Mouse (Mus musculus) midbrain, embryonic 11.5 days (tissue): ENCODE results near the gene Fcho2. TPM values are rescaled to one million over a fixed set of nuclear protein-coding genes. Genes with fewer than 3 reads are reported as not detected.
A peak's percentile ranks its signal among the peaks of the same experiment; 100 is the strongest.

Source experiments
- ATAC-seq: fragments of 200-750 bp; cut with Nextera tagmentation; 2 replicates; pipeline ENCODE4 v1.8.0; 2017; ENCODE audit warnings: moderate TSS enrichment, moderate library complexity; ENCODE audit not compliant: low FRiP score
- DNase-seq: peaks from one replicate; pipeline ENCODE4 v3.0.0; 2015; ENCODE audit warnings: low spot score; ENCODE audit errors: missing footprints
- H3K27ac ChIP-seq: fragments of 300-500 bp; sonication (generic); 2 replicates; pipeline ENCODE4 v1.5.1; 2014; ENCODE audit warnings: low read depth, low read length
- H3K27me3 ChIP-seq: fragments of 300-500 bp; sonication (generic); 2 replicates; pipeline ENCODE4 v1.6.1; 2014; ENCODE audit warnings: mild to moderate bottlenecking, low read length, moderate library complexity, mixed read lengths; ENCODE audit not compliant: control insufficient read depth, insufficient read depth
- H3K36me3 ChIP-seq: fragments of 300-500 bp; sonication (generic); 2 replicates; pipeline ENCODE4 v1.6.1; 2014; ENCODE audit warnings: mild to moderate bottlenecking, low read length, moderate library complexity, mixed read lengths; ENCODE audit not compliant: control insufficient read depth, insufficient read depth
- H3K4me1 ChIP-seq: fragments of 300-500 bp; sonication (generic); 2 replicates; pipeline ENCODE4 v1.6.1; 2014; ENCODE audit warnings: low read length; ENCODE audit not compliant: control insufficient read depth, insufficient read depth
- H3K4me2 ChIP-seq: fragments of 300-500 bp; sonication (generic); 2 replicates; pipeline ENCODE4 v1.6.1; 2014; ENCODE audit warnings: mild to moderate bottlenecking, moderate library complexity
- H3K4me3 ChIP-seq: fragments of 300-500 bp; sonication (generic); 2 replicates; pipeline ENCODE4 v1.5.1; 2014; ENCODE audit warnings: low read depth, low read length
- H3K9ac ChIP-seq: fragments of 300-500 bp; sonication (generic); 2 replicates; pipeline ENCODE4 v1.6.1; 2014; ENCODE audit warnings: low read length
- H3K9me3 ChIP-seq: fragments of 300-500 bp; sonication (generic); 2 replicates; pipeline ENCODE4 v1.6.1; 2016; ENCODE audit warnings: low read length; ENCODE audit not compliant: control insufficient read depth
- WGBS: fragments of 180-500 bp; shearing (Covaris S2); extraction: QIAGEN DNeasy Blood & Tissue Kit; methylation state at CpG from one replicate; pipeline ENCODE4 v1.1.7; 2014; 5-methylcytosine and 5-hydroxymethylcytosine counted together
- polyA plus RNA-seq: library from polyadenylated mRNA; unstranded; fragments of >200 nt; fragmentation: Nextera tagmentation; extraction: Ambion mirVana; gene quantifications from 2 replicates; pipeline ENCODE4 v1.2.1, GENCODE M21; 2014

Fcho2 gene
- polyA plus RNA-seq, 1 experiment from 2014 or later = 23.4 TPM

GRCm38 (mm10) chr13:98696716-98697115 lies 118.5 kb downstream of the Fcho2 start:
- Histone ChIP-seq H3K27me3 (peaks cover 19% of the 10 kb centered on the region), H3K27ac (no peak overlapping the region), H3K9me3 (no peaks in the 10 kb centered on the region), H3K4me2 (no peak overlapping the region), H3K9ac (no peak overlapping the region), H3K4me3 (no peak overlapping the region), H3K36me3 (no peaks in the 10 kb centered on the region), H3K4me1 (peaks cover 4% of the 10 kb centered on the region; the same call in 1 of the 2 replicates)
- WGBS = 88% methylated on average over 3 of the region's 3 CpGs
- ATAC-seq (no peak), DNase-seq (no peak)

GRCm38 (mm10) chr13:98695546-98695945 lies 119.7 kb downstream of the Fcho2 start:
- H3K36me3 ChIP-seq = no peaks in the 10 kb centered on the region
- peaks cover 4% of the 10 kb centered on the region; the same call in 1 of the 2 replicates for H3K4me1 ChIP-seq
- 25% methylated on average over 2 of the region's 2 CpGs for WGBS
- no peaks in the 10 kb centered on the region for H3K9me3 ChIP-seq
- no peak overlapping the region for H3K4me2 ChIP-seq
- ATAC-seq (no peak), DNase-seq (no peak)
- H3K4me3 ChIP-seq = no peak overlapping the region
- H3K27ac ChIP-seq = no peak overlapping the region
- H3K27me3 ChIP-seq = peaks cover 19% of the 10 kb centered on the region
- H3K9ac ChIP-seq = no peak overlapping the region

GRCm38 (mm10) chr13:98694773-98695314 lies 120.4 kb downstream of the Fcho2 start, which contains the start of gene Tmem171:
Tmem171 (minus strand) TSS chr13:98694834.
- peaks cover 4% of the 10 kb centered on the region; the same call in 1 of the 2 replicates for H3K4me1 ChIP-seq
- H3K27me3 ChIP-seq = peaks cover 19% of the 10 kb centered on the region
- H3K4me3 ChIP-seq = peak within 1 kb of the TSS; percentile 32
- no peak for ATAC-seq
- DNase-seq = peak; percentile 85
- H3K9me3 ChIP-seq = no peaks in the 10 kb centered on the region
- H3K27ac ChIP-seq = no peak within 1 kb of the TSS
- H3K4me2 ChIP-seq = peak within 1 kb of the TSS; percentile 54
- H3K36me3 ChIP-seq = no peaks in the 10 kb centered on the region
- peak within 1 kb of the TSS; percentile 51 for H3K9ac ChIP-seq
- WGBS = 7% methylated on average over 43 of the region's 44 CpGs

- Histone ChIP-seq H3K27me3 (peaks cover 19% of the 10 kb centered on the region), H3K27ac (no peak overlapping the region), H3K36me3 (no peaks in the 10 kb centered on the region), H3K9me3 (no peaks in the 10 kb centered on the region), H3K9ac (no peak overlapping the region), H3K4me1 (peaks cover 4% of the 10 kb centered on the region; the same call in 1 of the 2 replicates), H3K4me3 (no peak overlapping the region), H3K4me2 (no peak overlapping the region)
- DNase-seq (no peak), ATAC-seq (no peak)
- 93% methylated on average over 11 of the region's 11 CpGs for WGBS
Measured at GRCm38 (mm10) chr13:98693316-98693715, 121.9 kb downstream of the Fcho2 start.

- Histone ChIP-seq H3K36me3 (no peaks in the 10 kb centered on the region), H3K9ac (no peak overlapping the region), H3K4me3 (no peak overlapping the region), H3K4me1 (peaks cover 4% of the 10 kb centered on the region; the same call in 1 of the 2 replicates), H3K9me3 (no peaks in the 10 kb centered on the region), H3K27me3 (peaks cover 19% of the 10 kb centered on the region), H3K27ac (no peak overlapping the region), H3K4me2 (no peak overlapping the region)
- WGBS = 91% methylated on average over 13 of the region's 13 CpGs
- DNase-seq = no peak
- ATAC-seq = no peak
Measured at GRCm38 (mm10) chr13:98691956-98692515, 123.2 kb downstream of the Fcho2 start.

- Histone ChIP-seq H3K4me3 (no peak overlapping the region), H3K36me3 (no peaks in the 10 kb centered on the region), H3K9ac (no peak overlapping the region), H3K9me3 (no peaks in the 10 kb centered on the region), H3K27me3 (peaks cover 19% of the 10 kb centered on the region), H3K4me2 (no peak overlapping the region), H3K27ac (no peak overlapping the region), H3K4me1 (peaks cover 4% of the 10 kb centered on the region; the same call in 1 of the 2 replicates)
- 89% methylated on average over 11 of the region's 11 CpGs for WGBS
- ATAC-seq (no peak), DNase-seq (no peak)
Measured at GRCm38 (mm10) chr13:98690886-98691285, 124.4 kb downstream of the Fcho2 start.

- ATAC-seq (no peak), DNase-seq (no peak)
- peaks cover 11% of the 10 kb centered on the region for H3K27me3 ChIP-seq
- WGBS = 77% methylated on average over 11 of the region's 11 CpGs
- no peak overlapping the region for H3K9ac ChIP-seq
- no peak overlapping the region for H3K4me2 ChIP-seq
- no peak overlapping the region for H3K4me3 ChIP-seq
- H3K36me3 ChIP-seq = no peaks in the 10 kb centered on the region
- H3K9me3 ChIP-seq = no peaks in the 10 kb centered on the region
- no peak overlapping the region for H3K27ac ChIP-seq
- peaks cover 1% of the 10 kb centered on the region; the same call in 1 of the 2 replicates for H3K4me1 ChIP-seq
Measured at GRCm38 (mm10) chr13:98689605-98690290, 125.5 kb downstream of the Fcho2 start.

- H3K27ac ChIP-seq = no peak overlapping the region
- H3K27me3 ChIP-seq = no peaks in the 10 kb centered on the region
- no peak overlapping the region for H3K9ac ChIP-seq
- 0 out of 2 replicates have a peak, but pooled peaks have one; percentile 46 for ATAC-seq
- DNase-seq = no peak
- no peaks in the 10 kb centered on the region for H3K36me3 ChIP-seq
- no peaks in the 10 kb centered on the region for H3K4me1 ChIP-seq
- WGBS = 55% methylated on average over 9 of the region's 9 CpGs
- H3K4me3 ChIP-seq = no peak overlapping the region
- H3K9me3 ChIP-seq = no peaks in the 10 kb centered on the region
- H3K4me2 ChIP-seq = no peak overlapping the region
Measured at GRCm38 (mm10) chr13:98687931-98688330, 127.3 kb downstream of the Fcho2 start.
